Mouse (Mus musculus) gastrocnemius, adult 18-20 months (tissue): ENCODE measurements around the gene Timm50. TPM values are rescaled to one million over a fixed set of nuclear protein-coding genes. Genes with fewer than 3 reads are reported as not detected.

ENCODE experiments used
- DNase-seq: peaks from one replicate; pipeline ENCODE4 v3.0.0; 2021; ENCODE audit warnings: low spot score
- long read RNA-seq, 2 experiments: library from polyadenylated mRNA; stranded (forward); transcript quantifications; one replicate each; pipeline ENCODE4 v2.0.0; 2021
- total RNA-seq, 2 experiments: library from RNA; stranded (reverse); gene quantifications; 2 replicates each; pipeline ENCODE4 v1.2.3; 2021

Gene Timm50
- 10 to 100 TPM; 40.4 to 48.4 TPM for total RNA-seq
- long read RNA-seq, experiment 1, transcript Timm50-201 (11 exons, 1,515 nt): major isoform, 95 of 99 reads
- long read RNA-seq, experiment 1, partial matches to known transcripts: 3 of 99 reads
- long read RNA-seq, experiment 1, other reads (novel, unspliced or antisense): 1 of 99 reads
- long read RNA-seq, experiment 2, transcript Timm50-201 (11 exons, 1,515 nt): major isoform, 75 of 81 reads
- long read RNA-seq, experiment 2, partial matches to known transcripts: 0 of 81 reads
- long read RNA-seq, experiment 2, other reads (novel, unspliced or antisense): 6 of 81 reads

DNA sequence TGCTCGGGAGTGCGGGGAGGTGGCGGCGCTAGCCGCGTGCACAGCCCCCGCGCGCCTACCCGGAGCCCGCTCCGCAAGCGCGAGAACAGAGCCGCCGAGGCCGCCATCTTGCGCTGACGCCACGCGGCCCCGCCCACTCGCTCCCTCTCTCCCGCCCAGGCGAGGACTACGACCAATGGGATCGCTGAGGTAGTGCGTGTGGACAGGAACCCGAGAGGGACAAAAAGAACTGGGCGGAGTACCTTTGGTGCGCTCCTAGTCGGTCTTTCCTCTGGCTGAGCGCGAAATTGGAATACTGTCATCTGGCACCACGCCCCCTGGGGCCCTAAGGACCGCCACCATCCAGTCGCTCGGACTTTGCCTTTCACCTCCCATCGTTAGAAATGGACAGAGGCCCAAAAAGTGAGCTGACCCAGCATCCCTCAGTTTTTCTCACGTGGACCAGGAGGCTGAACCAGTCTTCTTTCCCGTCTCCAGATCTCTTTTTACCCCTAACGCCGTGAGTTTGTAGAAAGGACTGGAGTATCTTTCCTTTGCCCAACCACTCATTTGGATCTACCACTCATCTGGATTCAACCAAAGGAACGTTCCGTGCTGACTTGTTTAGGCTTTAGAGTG lies at the start of gene Timm50:
Timm50 (minus strand) TSS at position 147 of the 618 bp plus-strand sequence.
- DNase-seq: peak; percentile 99

DNA sequence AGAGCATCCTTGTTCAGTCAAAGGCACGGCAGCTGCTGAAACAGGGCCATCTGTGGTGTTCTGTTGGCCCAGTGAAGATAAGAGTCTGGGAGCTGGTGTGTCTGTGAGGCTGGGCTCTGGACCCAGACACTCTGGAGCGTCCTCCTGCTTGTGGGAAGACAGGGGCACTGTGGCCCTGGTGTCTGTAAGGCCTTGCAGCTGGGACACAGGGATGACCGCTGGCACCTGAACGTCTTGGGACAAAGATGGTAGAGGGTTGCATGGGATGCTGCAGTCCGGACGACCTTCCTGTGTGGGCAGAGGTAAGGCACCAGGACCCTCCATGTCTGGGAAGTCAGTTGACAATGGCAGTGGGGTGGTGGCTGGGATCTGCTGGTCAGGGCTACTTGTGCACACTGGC lies 48.4 kb upstream of the Timm50 start:
- DNase-seq: no peak

DNA sequence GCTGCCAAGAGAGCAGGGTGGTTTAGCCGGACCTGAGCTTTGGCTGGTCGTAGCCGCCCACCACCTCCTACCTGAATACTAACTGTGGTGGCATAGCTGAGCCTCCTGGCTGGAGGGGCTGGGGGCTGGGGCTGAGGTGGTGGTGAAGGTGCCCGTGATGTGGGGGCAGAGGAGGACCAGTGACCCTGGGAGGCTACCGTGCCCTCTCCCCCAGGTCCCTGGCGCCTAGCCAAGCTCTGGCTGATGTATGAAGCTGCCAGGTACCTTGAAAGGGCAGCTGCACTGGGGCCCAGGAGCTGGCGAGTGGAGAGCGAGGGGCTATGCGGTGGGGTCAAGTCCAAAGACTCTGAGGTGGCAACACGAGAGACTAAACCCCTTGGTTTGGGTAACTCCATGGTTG lies 48.0 kb upstream of the Timm50 start:
- DNase-seq: no peak

DNA sequence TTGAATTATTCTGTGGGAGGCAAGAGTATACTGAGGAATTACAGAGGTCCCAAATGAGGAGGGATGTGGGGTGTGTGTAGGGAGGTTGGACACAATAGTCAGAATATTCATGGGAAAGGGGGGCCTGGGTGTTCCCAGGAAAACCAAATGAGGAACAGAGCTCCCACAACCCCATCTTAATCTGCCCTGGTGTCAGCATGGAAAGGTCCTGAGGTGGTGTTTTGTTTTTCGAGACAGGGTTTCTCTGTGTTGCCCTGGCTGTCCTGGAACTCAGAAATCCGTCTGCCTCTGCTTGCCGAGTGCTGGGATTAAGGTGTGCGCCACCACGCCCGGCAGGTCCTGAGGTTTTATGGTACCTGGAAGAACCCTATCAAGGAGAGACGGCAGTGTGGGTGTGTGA lies 46.6 kb upstream of the Timm50 start:
- DNase-seq: no peak

- DNase-seq: no peak
Observed at GRCm38 (mm10) chr7:28357984-28358383, 46.1 kb upstream of the Timm50 start.

DNA sequence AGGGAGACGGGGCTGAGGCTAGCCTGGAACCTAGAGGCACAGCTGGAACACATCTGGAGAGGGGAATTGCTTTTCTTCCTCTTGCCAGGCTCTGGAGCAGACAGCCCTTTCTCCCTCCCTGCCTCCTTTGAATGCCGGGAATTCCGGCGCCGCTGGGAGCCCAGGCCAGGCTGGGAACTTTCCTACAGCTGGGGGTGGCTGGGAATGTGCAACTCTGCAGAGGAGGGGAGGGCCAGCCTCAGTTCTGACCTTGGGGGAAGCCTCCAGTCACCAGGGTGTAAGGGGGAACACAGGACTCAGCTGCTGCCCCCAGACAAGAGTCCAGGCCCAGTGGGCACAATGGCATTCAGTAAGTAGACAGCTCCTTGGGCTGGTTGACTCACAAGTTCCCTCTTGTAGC lies 45.1 kb upstream of the Timm50 start:
- DNase-seq: peak; percentile 34

DNA sequence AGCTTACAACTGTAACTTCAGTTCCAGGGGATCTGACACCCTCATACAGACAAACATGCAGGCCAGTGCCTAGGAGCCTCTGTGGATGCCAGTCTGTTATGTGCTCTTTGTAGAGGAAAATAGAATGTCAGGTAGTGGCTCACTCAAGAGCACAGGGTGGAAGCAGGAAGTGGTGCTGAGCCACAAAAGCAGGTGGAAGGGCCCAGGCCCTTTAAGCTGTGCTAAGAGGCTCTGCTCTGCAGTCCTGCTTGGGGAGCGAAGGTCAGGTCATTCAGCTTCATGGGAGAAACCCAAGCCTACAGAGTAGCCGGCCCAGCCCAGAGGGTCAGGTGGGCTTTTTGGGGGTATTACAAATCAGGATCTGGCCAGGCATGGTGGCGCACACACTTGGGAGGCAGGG lies 43.3 kb upstream of the Timm50 start:
- DNase-seq: no peak

DNA sequence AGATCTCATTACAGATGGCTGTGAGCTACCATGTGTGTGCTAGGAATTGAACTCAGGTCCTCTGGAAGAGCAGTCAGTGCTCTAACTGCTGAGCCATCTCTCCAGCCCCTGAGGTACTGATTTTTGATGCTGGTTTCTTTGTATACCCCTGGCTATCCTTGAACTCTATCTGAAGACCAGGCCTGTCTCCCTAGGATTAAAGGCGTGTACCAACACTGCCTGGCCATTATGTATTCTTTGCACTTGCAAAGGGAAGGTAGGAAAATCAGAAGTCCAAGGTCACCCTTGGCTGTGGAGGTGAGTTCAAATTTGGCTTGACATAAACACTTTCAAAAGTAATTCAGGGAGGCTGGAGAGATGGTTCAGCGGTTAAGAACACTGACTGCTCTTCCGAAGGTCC lies 42.7 kb upstream of the Timm50 start:
- no peak for DNase-seq

DNA sequence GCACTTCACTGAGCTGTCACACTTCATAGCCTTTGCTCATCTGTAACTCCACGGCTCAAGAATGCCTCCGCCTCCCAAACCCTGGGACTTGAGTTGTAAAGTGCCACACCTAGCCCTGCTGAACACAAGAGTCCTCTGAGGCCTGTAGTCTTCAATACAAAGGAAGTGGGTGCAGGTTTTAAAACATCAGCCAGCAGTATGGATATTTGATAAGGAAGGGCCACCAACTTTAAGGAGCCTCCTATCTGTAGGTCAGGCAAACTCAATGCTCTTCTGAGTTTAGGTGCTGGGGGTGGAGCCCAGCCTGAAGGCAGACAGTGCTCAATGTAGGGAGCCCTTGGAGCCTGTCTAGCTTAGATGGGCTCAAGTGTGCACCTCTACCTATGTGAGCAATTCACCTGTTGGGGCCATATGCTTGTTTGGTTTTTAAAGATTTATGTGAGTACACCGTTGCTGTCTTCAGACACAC lies 42.3 kb upstream of the Timm50 start:
- DNase-seq: no peak

DNA sequence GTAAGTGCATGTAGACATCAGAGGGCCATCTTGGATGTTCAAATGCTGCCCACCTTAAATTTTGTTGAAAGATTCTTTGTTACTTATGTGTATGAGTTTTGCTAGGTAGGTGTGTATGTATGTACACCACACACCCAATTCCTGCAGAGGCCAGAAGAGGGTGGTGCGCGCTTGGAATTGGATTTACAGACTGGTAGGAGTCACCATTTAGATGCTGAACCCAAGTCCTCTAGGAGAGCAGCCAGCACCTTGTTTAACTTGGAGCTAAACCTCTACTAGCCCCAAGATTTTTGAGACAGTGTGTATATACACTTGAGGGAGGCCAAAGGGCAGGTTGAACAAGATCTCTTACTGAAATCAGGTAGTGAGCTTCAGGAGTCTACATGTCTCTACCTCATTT lies 41.4 kb upstream of the Timm50 start:
- DNase-seq: no peak

DNA sequence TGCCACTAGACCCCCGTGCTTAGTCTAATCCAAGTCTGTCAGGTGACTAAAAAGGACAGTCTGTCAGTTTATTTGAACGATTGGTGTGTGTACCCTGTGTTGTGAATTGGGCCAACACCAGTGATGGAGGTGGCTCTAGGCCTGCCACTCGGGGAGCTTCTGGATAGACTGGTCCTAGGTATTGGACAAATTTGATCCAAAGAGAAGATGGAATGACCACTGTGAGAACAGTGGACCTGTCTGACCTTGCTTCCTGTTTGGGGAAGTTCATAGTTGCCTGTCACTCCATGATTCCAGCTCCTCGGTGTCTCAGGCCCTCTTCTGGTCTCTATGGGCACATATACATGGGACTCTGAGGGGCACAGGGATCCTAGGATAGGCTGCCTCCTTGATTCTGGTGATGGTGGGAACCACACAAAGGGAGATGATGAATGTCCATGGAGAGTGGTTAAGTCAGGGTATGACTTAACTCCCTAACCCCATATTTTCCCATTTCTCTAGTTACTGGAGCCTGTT lies 39.9 kb upstream of the Timm50 start:
- no peak for DNase-seq

- DNase-seq: peak; percentile 99
Observed at GRCm38 (mm10) chr7:28350155-28350883, 38.4 kb upstream of the Timm50 start, which contains the start of gene Rps16. Gene Rps16 (plus strand): TSS chr7:28350652.

- no peak for DNase-seq
Observed at GRCm38 (mm10) chr7:28348601-28349000, 36.7 kb upstream of the Timm50 start.

DNA sequence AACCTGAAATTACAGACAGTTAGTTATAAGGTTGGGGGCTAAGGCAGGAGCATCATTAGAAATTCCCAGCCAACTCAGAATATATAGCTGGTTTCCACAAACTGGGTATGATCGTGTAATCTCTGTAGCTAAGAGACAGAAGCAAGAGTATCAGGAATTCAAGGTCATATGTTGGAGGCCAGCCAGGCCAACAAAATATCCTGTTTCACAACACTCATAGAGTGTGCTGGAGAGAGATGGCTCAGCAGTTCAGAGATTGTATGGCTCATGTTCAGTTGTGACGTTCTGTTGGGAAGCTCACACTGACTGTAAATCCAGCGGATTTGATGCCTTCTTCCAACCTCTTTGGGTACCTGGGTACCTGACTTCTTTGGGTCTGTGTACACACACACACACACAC lies 35.9 kb upstream of the Timm50 start:
- DNase-seq: peak; percentile 46

GRCm38 (mm10) chr7:28344637-28345036 lies 32.8 kb upstream of the Timm50 start:
- DNase-seq: peak; percentile 50

DNA sequence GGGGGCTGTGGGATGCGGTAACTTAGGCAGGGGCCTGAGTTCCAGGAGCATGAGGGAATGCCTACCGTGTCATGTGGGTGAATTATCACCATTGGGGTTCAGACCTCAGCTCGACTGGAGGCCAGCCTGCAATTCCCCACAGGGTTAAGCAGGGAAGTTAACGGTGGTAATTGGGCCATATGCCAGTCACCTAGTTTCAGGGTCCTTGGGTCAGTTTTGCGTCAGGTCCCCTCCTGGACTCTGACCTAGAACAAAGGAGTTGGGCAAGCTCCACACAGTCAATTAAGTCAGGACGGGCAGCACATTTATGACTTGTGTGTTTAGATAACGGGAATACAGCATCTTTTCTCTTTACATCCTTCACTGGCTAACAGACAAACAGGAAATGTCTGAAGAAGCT lies 29.5 kb upstream of the Timm50 start:
- no peak for DNase-seq

DNA sequence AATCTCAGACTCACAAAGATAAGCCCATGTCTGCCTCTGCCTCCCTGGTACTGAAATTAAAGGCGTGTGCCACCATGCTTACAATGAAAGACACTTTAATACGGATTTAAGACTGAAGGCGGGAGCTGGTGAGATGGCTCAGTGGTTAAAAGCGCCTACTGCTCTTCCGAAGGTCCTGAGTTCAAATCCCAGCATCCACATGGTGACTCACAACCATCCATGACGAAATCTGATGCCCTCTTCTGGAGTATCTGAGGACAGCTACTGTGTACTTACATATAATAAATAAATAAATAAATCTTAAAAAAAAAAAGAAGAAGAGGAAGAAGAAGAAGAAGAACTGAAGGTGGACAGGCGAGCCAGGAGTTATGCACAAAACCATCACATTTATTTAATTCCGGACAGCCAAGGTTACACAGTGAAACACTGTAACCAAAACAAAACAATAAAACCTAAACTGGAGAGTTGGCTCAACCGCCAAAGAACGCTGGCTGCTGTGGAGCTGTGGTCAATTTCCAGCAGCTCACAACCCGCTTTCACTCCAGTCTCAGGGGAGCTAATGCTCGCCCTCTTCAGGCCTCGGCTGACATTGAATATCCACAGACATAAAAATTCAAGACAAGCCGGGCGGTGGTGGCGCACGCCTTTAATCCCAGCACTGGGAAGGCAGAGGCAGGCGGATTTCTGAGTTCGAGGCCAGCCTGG lies 27.5 kb upstream of the Timm50 start:
- DNase-seq: peak; percentile 79

- peak; percentile 98 for DNase-seq
Observed at GRCm38 (mm10) chr7:28338108-28338998, 26.5 kb upstream of the Timm50 start, which contains the start of gene Supt5. Gene Supt5 (minus strand): TSS chr7:28338746.

- DNase-seq: no peak
Observed at GRCm38 (mm10) chr7:28335471-28335870, 23.6 kb upstream of the Timm50 start.

DNA sequence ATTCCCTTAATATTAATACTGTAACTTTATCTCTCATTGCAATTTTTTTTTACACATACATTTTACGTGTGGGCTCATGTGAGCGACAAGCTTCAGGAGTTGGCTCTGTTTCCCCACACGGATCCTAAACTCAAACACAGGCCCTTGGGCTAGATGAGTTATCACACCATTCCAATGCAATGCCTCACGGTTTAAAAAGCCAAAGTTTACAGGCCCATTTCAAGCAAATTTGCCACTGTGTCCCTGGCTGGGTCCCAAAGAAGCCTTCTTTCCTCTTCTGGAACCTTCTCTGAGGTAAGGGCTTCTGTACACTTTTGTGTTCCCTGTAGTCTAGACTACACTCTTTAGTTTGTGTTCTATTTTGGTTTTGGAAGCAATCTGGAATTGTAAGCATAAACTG lies 22.7 kb upstream of the Timm50 start:
- no peak for DNase-seq
